Mouse (Mus musculus): ENCODE measurements around the gene Tmem237. TPM values are rescaled to one million over a fixed set of nuclear protein-coding genes. Genes with fewer than 3 reads are reported as not detected.

Tmem237 gene
- polyA plus RNA-seq, 1 experiment from 2014 or later, result 51.0 TPM

DNA sequence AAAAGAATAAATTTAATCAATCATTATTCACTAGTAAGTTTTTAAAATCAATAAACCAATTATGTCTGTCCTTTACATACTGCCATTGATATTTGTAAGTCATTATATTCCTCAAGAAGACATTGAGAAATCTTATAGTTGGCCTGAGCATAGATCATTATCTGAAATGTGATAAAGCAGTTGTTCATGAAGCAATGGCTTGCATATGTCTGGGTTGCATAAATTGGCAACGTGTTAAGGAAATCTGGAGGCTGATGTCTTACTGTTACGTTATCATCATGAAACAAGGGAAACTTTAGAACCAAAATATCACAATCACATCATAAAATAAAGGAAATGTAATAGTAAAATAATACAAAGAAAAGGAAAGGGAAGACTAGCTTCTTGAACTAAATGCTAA is 68.9 kb downstream of the Tmem237 start:
- H3K4me1 ChIP-seq (ENCODE audit: control insufficient read depth, insufficient read depth, low read depth, low read length), result no peaks in the 10 kb centered on the region
- WGBS, result 74% methylated on average over 2 of the region's 2 CpGs

More for the DNA sequence above, 68.9 kb downstream of the Tmem237 start:
- Histone ChIP-seq H3K9ac (ENCODE audit: low read depth, low read length) (no peak overlapping the region), H3K27ac (ENCODE audit: low read depth, low read length) (no peak overlapping the region), H3K4me3 (ENCODE audit: low read length) (no peak overlapping the region), H3K9me3 (ENCODE audit: control insufficient read depth, low read length) (no peaks in the 10 kb centered on the region), H3K4me2 (ENCODE audit: low read length) (no peak overlapping the region), H3K36me3 (ENCODE audit: control insufficient read depth, insufficient read depth, low read length) (no peaks in the 10 kb centered on the region), H3K27me3 (replicated peaks; ENCODE audit: control insufficient read depth, insufficient read depth, low read length) (no peaks in the 10 kb centered on the region)
- no peak for ATAC-seq

Other genes starting within 250 kb of the Tmem237 start
- 15.0 and 18.7 TPM in 2 replicates for gene Trak2, start 147.0 kb downstream of the Tmem237 start, polyA plus RNA-seq (2015; fragmentation: Nextera tagmentation; extraction: Ambion mirVana)
- gene Stradb, start 146.9 kb downstream of the Tmem237 start, polyA plus RNA-seq (2015; fragmentation: Nextera tagmentation; extraction: Ambion mirVana), result 106 and 108 TPM in 2 replicates
- gene C2cd6, start 25.5 kb downstream of the Tmem237 start, polyA plus RNA-seq (2015; fragmentation: Nextera tagmentation; extraction: Ambion mirVana), result not detected in 2 replicates
- 0.61 and 0.84 TPM in 2 replicates for gene Mpp4, start 43.0 kb upstream of the Tmem237 start, polyA plus RNA-seq (2015; fragmentation: Nextera tagmentation; extraction: Ambion mirVana)
- gene Als2, start 116.8 kb upstream of the Tmem237 start, polyA plus RNA-seq (2015; fragmentation: Nextera tagmentation; extraction: Ambion mirVana), result 16.9 and 21.1 TPM in 2 replicates
- 1.4 and 2.0 TPM in 2 replicates for gene Cdk15, start 136.5 kb upstream of the Tmem237 start, polyA plus RNA-seq (2015; fragmentation: Nextera tagmentation; extraction: Ambion mirVana)